Mouse (Mus musculus): ENCODE data around the gene Tomm40l.
"Not testable (repeated sequence)": the region's sequence is repeated elsewhere in the genome, so short reads cannot be mapped to it uniquely, and the experiment has no call there.

The Tomm40l gene

GRCm38 (mm10) chr1:171249913-171250600 is 27.7 kb upstream of the Tomm40l start, which contains the start of gene Adamts4:
TSS of gene Adamts4 (plus strand) at chr1:171250421.
- DNase-seq = peak; percentile 53

GRCm38 (mm10) chr1:171248386-171249226 is 26.3 kb upstream of the Tomm40l start:
- DNase-seq = peak; percentile 43

- DNase-seq = no peak
Measured at GRCm38 (mm10) chr1:171247916-171248315, 25.6 kb upstream of the Tomm40l start.

GRCm38 (mm10) chr1:171247453-171247841 is 25.1 kb upstream of the Tomm40l start:
- DNase-seq = no peak

GRCm38 (mm10) chr1:171246709-171247452 is 24.6 kb upstream of the Tomm40l start:
- peak; percentile 98 for DNase-seq

GRCm38 (mm10) chr1:171245353-171245752 is 23.0 kb upstream of the Tomm40l start:
- DNase-seq = no peak

- not testable (repeated sequence) for DNase-seq
Measured at GRCm38 (mm10) chr1:171241952-171242351, 19.6 kb upstream of the Tomm40l start.

GRCm38 (mm10) chr1:171240911-171241310 is 18.6 kb upstream of the Tomm40l start:
- DNase-seq = no peak

- no peak for DNase-seq
Measured at GRCm38 (mm10) chr1:171239992-171240744, 17.9 kb upstream of the Tomm40l start.

GRCm38 (mm10) chr1:171238463-171238862 is 16.1 kb upstream of the Tomm40l start:
- DNase-seq = no peak

GRCm38 (mm10) chr1:171237438-171237837 is 15.1 kb upstream of the Tomm40l start:
- no peak for DNase-seq

- no peak for DNase-seq
Measured at GRCm38 (mm10) chr1:171235791-171236190, 13.5 kb upstream of the Tomm40l start.

GRCm38 (mm10) chr1:171234538-171234937 is 12.2 kb upstream of the Tomm40l start:
- no peak for DNase-seq

- no peak for DNase-seq
Measured at GRCm38 (mm10) chr1:171234126-171234525, 11.8 kb upstream of the Tomm40l start, which contains the start of gene Fcer1g. TSS of gene Fcer1g (minus strand) at chr1:171234365.

GRCm38 (mm10) chr1:171232800-171233730 is 10.8 kb upstream of the Tomm40l start:
- DNase-seq = no peak

GRCm38 (mm10) chr1:171232348-171232747 is 10.0 kb upstream of the Tomm40l start:
- DNase-seq = no peak

- DNase-seq = no peak
Measured at GRCm38 (mm10) chr1:171231844-171232243, 9.5 kb upstream of the Tomm40l start.

GRCm38 (mm10) chr1:171230215-171230614 is 7.9 kb upstream of the Tomm40l start:
- no peak for DNase-seq

GRCm38 (mm10) chr1:171229750-171230149 is 7.4 kb upstream of the Tomm40l start:
- no peak for DNase-seq

GRCm38 (mm10) chr1:171227879-171228278 is 5.6 kb upstream of the Tomm40l start:
- DNase-seq = no peak

- DNase-seq = no peak
Measured at GRCm38 (mm10) chr1:171226780-171227179, 4.5 kb upstream of the Tomm40l start.

Data from right cerebral cortex, adult 18-20 months (tissue).